20 mouse cellular contexts compared by ENCODE assay signal in the genomic region with DNA sequence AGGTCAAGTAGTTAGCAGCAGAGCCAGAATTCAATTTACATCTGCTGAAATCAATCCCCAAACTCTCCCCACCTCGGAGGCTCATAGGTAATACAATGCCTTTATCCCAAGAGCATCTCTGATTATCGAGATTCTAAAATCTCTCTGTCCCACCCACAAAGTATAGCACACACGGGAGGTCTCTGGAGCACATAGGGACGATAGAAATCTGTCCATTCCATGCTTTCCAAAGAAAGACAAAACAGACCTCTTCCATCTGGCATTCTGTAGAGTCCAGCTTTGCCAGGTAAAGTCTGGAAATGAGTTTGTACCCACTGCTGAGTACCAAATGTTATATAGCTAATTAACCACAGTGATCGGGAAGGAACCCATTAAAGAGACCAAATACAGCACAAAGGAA.
DNase-seq lines count a peak whose midpoint lies in the region; ATAC-seq and TF ChIP-seq lines count a peak whose summit lies in the region.
"Had no signal": no experiment of that assay in that cellular context is flagged by ENCODE, and none has a peak within 500 bp of the region (broad histone marks: within the 10 kb centered on the region; RNA-seq: fewer than 3 reads in every experiment).

No protein-coding gene starts in this region.

- H3K27ac ChIP-seq in cerebellum, adult 2 months (ENCODE audit: insufficient read depth, low read length) = peak overlapping the region; percentile 55; the same call in 1 of the 2 replicates
- H3K27ac ChIP-seq in heart, embryonic 10.5 days = no peak overlapping the region
- H3K27ac ChIP-seq: forebrain, embryonic 10.5 days; forebrain, embryonic 13.5 days; heart, adult 2 months; hindbrain, embryonic 12.5 days; hindbrain, embryonic 15.5 days had no signal

- H3K4me1 ChIP-seq in cerebellum, adult 2 months (ENCODE audit: control insufficient read depth, insufficient read depth, low read length) = peaks cover 30% of the 10 kb centered on the region; the same call in 1 of the 2 replicates
- no peaks in the 10 kb centered on the region for H3K4me1 ChIP-seq in heart, embryonic 10.5 days
- H3K4me1 ChIP-seq: forebrain, embryonic 13.5 days had no signal

- no peak for TF ChIP-seq CTCF in cerebellum, adult 2 months (IDR thresholded peaks at IDR 0.05; ENCODE audit: borderline replicate concordance, insufficient read depth, low read depth, low read length)

- no peaks in the 10 kb centered on the region for H3K36me3 ChIP-seq in heart, embryonic 10.5 days
- H3K36me3 ChIP-seq: forebrain, embryonic 10.5 days; hindbrain, embryonic 12.5 days; hindbrain, embryonic 15.5 days had no signal

- H3K4me3 ChIP-seq in cerebellum, adult 2 months (replicated peaks; ENCODE audit: insufficient read depth, low read depth, low read length) = no peak overlapping the region
- no peak overlapping the region for H3K4me3 ChIP-seq in heart, embryonic 10.5 days
- H3K4me3 ChIP-seq: forebrain, embryonic 10.5 days; forebrain, embryonic 13.5 days; heart, adult 2 months; hindbrain, embryonic 12.5 days; hindbrain, embryonic 15.5 days had no signal

- 11% methylated on average over 5 of the region's 5 CpGs for WGBS in cerebellum, adult 2 months
- WGBS in heart, embryonic 10.5 days = 77% methylated on average over 5 of the region's 5 CpGs

- no peaks in the 10 kb centered on the region for H3K27me3 ChIP-seq in cerebellum, adult 2 months (ENCODE audit: control insufficient read depth, insufficient read depth, low read length)
- no peaks in the 10 kb centered on the region for H3K27me3 ChIP-seq in heart, embryonic 10.5 days (ENCODE audit: insufficient read depth, poor library complexity, severe bottlenecking)
- H3K27me3 ChIP-seq: forebrain, embryonic 13.5 days; hindbrain, embryonic 12.5 days; hindbrain, embryonic 15.5 days had no signal

- peak; percentile 70; the same call in 1 of the 2 replicates for ATAC-seq in cerebellum, adult (ENCODE audit: insufficient number of reproducible peaks, low FRiP score, low TSS enrichment)
- ATAC-seq: activated CD4-positive, CD25-positive, alpha-beta regulatory T cell, adult 4 months; forebrain, embryonic 13.5 days; forebrain, embryonic 16.5 days; intestine, postnatal 0 days had no signal

- DNase-seq in cerebellum, postnatal 4 days (ENCODE audit: low spot score in 2 of 2) = no peak
- DNase-seq in cerebellum, adult 2 months = peak; percentile 74 to 95
- DNase-seq in cerebellum, adult 9-11 months = peak; percentile 90
- DNase-seq in cerebellum, postnatal 36 days = peak; percentile 47 to 72
- no peak for DNase-seq in heart, embryonic 10.5 days (ENCODE audit: low spot score)
- DNase-seq in kidney, postnatal 4 days = no peak
- DNase-seq in lung, postnatal 14 days = no peak
- DNase-seq: adrenal gland, adult 8-10 months; adrenal gland, postnatal 25 days; gastrocnemius, postnatal 10 days; gastrocnemius, postnatal 36 days; heart, adult 2 months had no signal

- H3K9me3 ChIP-seq in heart, embryonic 10.5 days = no peaks in the 10 kb centered on the region
- H3K9me3 ChIP-seq: forebrain, embryonic 10.5 days; forebrain, embryonic 13.5 days; hindbrain, embryonic 12.5 days; hindbrain, embryonic 15.5 days had no signal

- TF ChIP-seq POLR2A in cerebellum, adult 2 months (IDR thresholded peaks at IDR 0.05; ENCODE audit: borderline replicate concordance, insufficient read depth, low read length) = no peak

Comparison
In these comparisons a context has a peak if more than half of its experiments do, and no peak if none do; other contexts are left out.
1. DNase-seq: peak in cerebellum, adult 2 months (2 of 2), cerebellum, adult 9-11 months (single experiment) and cerebellum, postnatal 36 days (2 of 2); none in cerebellum, postnatal 4 days (0 of 2), heart, embryonic 10.5 days (single experiment), kidney, postnatal 4 days (0 of 2) and lung, postnatal 14 days (single experiment).